29 mouse cellular contexts compared by ENCODE assay signal in genomic region chr2:158270017-158270416, GRCm38 (mm10). TPM values are rescaled to one million over a fixed set of nuclear protein-coding genes. Genes with fewer than 3 reads are reported as not detected.
DNase-seq lines count a peak whose midpoint lies in the region; ATAC-seq and TF ChIP-seq lines count a peak whose summit lies in the region.
"Had no signal": no experiment of that assay in that cellular context is flagged by ENCODE, and none has a peak within 500 bp of the region (broad histone marks: within the 10 kb centered on the region; RNA-seq: fewer than 3 reads in every experiment).

No protein-coding gene starts in this region.

- no peak overlapping the region for H3K9ac ChIP-seq in midbrain, embryonic 11.5 days (ENCODE audit: low read length)
- H3K9ac ChIP-seq in midbrain, embryonic 14.5 days (replicated peaks; ENCODE audit: low read length), result no peak overlapping the region
- H3K9ac ChIP-seq: embryonic facial prominence, embryonic 13.5 days; embryonic facial prominence, embryonic 15.5 days; forebrain, embryonic 12.5 days had no signal

- H3ac ChIP-seq in myocyte (ENCODE audit: control insufficient read depth, insufficient read length), result no peak overlapping the region

- DNase-seq in heart, adult 11 months, result peak; percentile 83
- DNase-seq in heart, adult 18-20 months, result no peak
- DNase-seq in midbrain, embryonic 11.5 days (ENCODE audit: low spot score, missing footprints), result peak; percentile 23
- DNase-seq in midbrain, embryonic 14.5 days, result no peak
- DNase-seq in lung, postnatal 10 days, result no peak
- DNase-seq: adrenal gland, adult 8-10 months; adrenal gland, postnatal 14 days; adrenal gland, postnatal 36 days; B cell, adult 2 months; cerebellum, adult 11 months; cerebellum, adult 18-20 months; cerebellum, adult 8-10 months; cerebellum, adult 9-11 months; cerebellum, postnatal 14 days; cerebellum, postnatal 36 days; embryo, embryonic 11 days had no signal

- H3K4me3 ChIP-seq in midbrain, embryonic 11.5 days (ENCODE audit: low read depth, low read length), result no peak overlapping the region
- no peak overlapping the region for H3K4me3 ChIP-seq in midbrain, embryonic 14.5 days (replicated peaks; ENCODE audit: low read depth, low read length)
- H3K4me3 ChIP-seq in myocyte, result no peak overlapping the region
- H3K4me3 ChIP-seq: embryonic facial prominence, embryonic 13.5 days; embryonic facial prominence, embryonic 15.5 days; erythroblast, embryonic 14.5 days; forebrain, embryonic 10.5 days; forebrain, embryonic 12.5 days had no signal

- H3K4me2 ChIP-seq in midbrain, embryonic 11.5 days, result no peak overlapping the region
- H3K4me2 ChIP-seq in midbrain, embryonic 14.5 days (ENCODE audit: low read length), result no peak overlapping the region
- no peak overlapping the region for H3K4me2 ChIP-seq in myocyte (ENCODE audit: low read depth)
- H3K4me2 ChIP-seq: embryonic facial prominence, embryonic 13.5 days; embryonic facial prominence, embryonic 15.5 days; forebrain, embryonic 12.5 days had no signal

- no peaks in the 10 kb centered on the region for H3K36me3 ChIP-seq in midbrain, embryonic 11.5 days (ENCODE audit: control insufficient read depth, insufficient read depth, low read length)
- H3K36me3 ChIP-seq in midbrain, embryonic 14.5 days (ENCODE audit: control insufficient read depth, insufficient read depth, low read length), result no peaks in the 10 kb centered on the region
- no peaks in the 10 kb centered on the region for H3K36me3 ChIP-seq in myocyte (ENCODE audit: control insufficient read depth, insufficient read depth)
- H3K36me3 ChIP-seq: embryonic facial prominence, embryonic 13.5 days; embryonic facial prominence, embryonic 15.5 days; forebrain, embryonic 10.5 days; forebrain, embryonic 12.5 days had no signal

- H3K4me1 ChIP-seq in midbrain, embryonic 11.5 days (ENCODE audit: control insufficient read depth, insufficient read depth, low read length), result no peaks in the 10 kb centered on the region
- no peaks in the 10 kb centered on the region for H3K4me1 ChIP-seq in midbrain, embryonic 14.5 days (ENCODE audit: control insufficient read depth, insufficient read depth, low read length)
- H3K4me1 ChIP-seq: embryonic facial prominence, embryonic 15.5 days had no signal

- no peak for ATAC-seq in midbrain, embryonic 11.5 days (ENCODE audit: low FRiP score)
- ATAC-seq in midbrain, embryonic 14.5 days (ENCODE audit: low FRiP score, low TSS enrichment), result no peak
- ATAC-seq: activated CD4-positive, CD25-positive, alpha-beta regulatory T cell, adult 4 months; forebrain, embryonic 14.5 days; forebrain, embryonic 16.5 days; Patski had no signal

- H3K27ac ChIP-seq in midbrain, embryonic 11.5 days (ENCODE audit: low read depth, low read length), result no peak overlapping the region
- H3K27ac ChIP-seq in midbrain, embryonic 14.5 days (replicated peaks; ENCODE audit: low read depth, low read length), result no peak overlapping the region
- H3K27ac ChIP-seq: embryonic facial prominence, embryonic 13.5 days; embryonic facial prominence, embryonic 15.5 days; forebrain, embryonic 10.5 days; forebrain, embryonic 12.5 days had no signal

- H3K79me2 ChIP-seq in myocyte (ENCODE audit: control insufficient read depth, insufficient read depth), result no peaks in the 10 kb centered on the region

- H3K9me3 ChIP-seq in midbrain, embryonic 11.5 days (ENCODE audit: control insufficient read depth, low read length), result no peaks in the 10 kb centered on the region
- H3K9me3 ChIP-seq in midbrain, embryonic 14.5 days (ENCODE audit: control insufficient read depth, low read length), result no peaks in the 10 kb centered on the region
- H3K9me3 ChIP-seq: embryonic facial prominence, embryonic 13.5 days; embryonic facial prominence, embryonic 15.5 days; forebrain, embryonic 10.5 days; forebrain, embryonic 12.5 days had no signal

- H3K27me3 ChIP-seq in midbrain, embryonic 11.5 days (ENCODE audit: control insufficient read depth, insufficient read depth, low read length), result no peaks in the 10 kb centered on the region
- H3K27me3 ChIP-seq in midbrain, embryonic 14.5 days (ENCODE audit: control insufficient read depth, insufficient read depth, low read length), result no peaks in the 10 kb centered on the region
- H3K27me3 ChIP-seq in myocyte (ENCODE audit: control insufficient read depth, insufficient read depth, insufficient read length), result peaks cover 38% of the 10 kb centered on the region
- H3K27me3 ChIP-seq: embryonic facial prominence, embryonic 13.5 days; embryonic facial prominence, embryonic 15.5 days; forebrain, embryonic 12.5 days; Patski had no signal

- TF ChIP-seq POLR2A in myocyte (IDR thresholded peaks at IDR 0.05; ENCODE audit: insufficient read length, low read depth), result no peak

- WGBS in midbrain, embryonic 11.5 days, result 67% methylated on average over 8 of the region's 8 CpGs
- 70% methylated on average over 8 of the region's 8 CpGs for WGBS in midbrain, embryonic 14.5 days

TF ChIP-seq in myocyte, 11 proteins besides CTCF, POLR2A, EP300 and RAD21:
- TF ChIP-seq USF1 (IDR thresholded peaks at IDR 0.05; ENCODE audit: low read depth) (peak; percentile 22), TCF12 (IDR thresholded peaks at IDR 0.05; ENCODE audit: insufficient read depth, poor library complexity, severe bottlenecking) (no peak)

RNA-seq across cellular contexts. Expression of gene Bpi, which starts 12.1 kb away (rescaled TPM):
- total RNA-seq in heart, adult 18-20 months (2021), result not detected
- not detected in 2 replicates for polyA plus RNA-seq in midbrain, embryonic 11.5 days (2014; fragmentation: Nextera tagmentation; extraction: Ambion mirVana)
- not detected in 2 replicates for polyA plus RNA-seq in midbrain, embryonic 14.5 days (2014; fragmentation: Nextera tagmentation; extraction: Ambion mirVana)
- not detected for polyA plus RNA-seq in myocyte (2012; fragmentation: generic; extraction: Trizol)
- total RNA-seq: adrenal gland, adult 18-20 months; adrenal gland, adult 8-10 months; adrenal gland, postnatal 14 days; adrenal gland, postnatal 36 days; common myeloid progenitor, adult 5-6 weeks had no signal
- polyA plus RNA-seq: activated CD4-positive, CD25-positive, alpha-beta regulatory T cell, adult 4 months; embryonic facial prominence, embryonic 11.5 days; embryonic facial prominence, embryonic 13.5 days; embryonic facial prominence, embryonic 15.5 days; erythroblast, embryonic 14.5 days; forebrain, embryonic 10.5 days; forebrain, embryonic 12.5 days; forebrain, embryonic 14.5 days; forebrain, embryonic 16.5 days had no signal

RNA-seq across cellular contexts. Expression of gene Lbp, which starts 36.3 kb away (rescaled TPM):
- 1 to 10 TPM; 6.2 to 7.0 TPM for total RNA-seq in heart, adult 18-20 months (2021)
- 2.3 and 2.8 TPM in 2 replicates for polyA plus RNA-seq in midbrain, embryonic 11.5 days (2014; fragmentation: Nextera tagmentation; extraction: Ambion mirVana)
- polyA plus RNA-seq in midbrain, embryonic 14.5 days (2014; fragmentation: Nextera tagmentation; extraction: Ambion mirVana), result 1.2 and 2.2 TPM in 2 replicates
- 0.11 TPM for polyA plus RNA-seq in myocyte (2012; fragmentation: generic; extraction: Trizol)

RNA-seq across cellular contexts. Expression of gene D630003M21Rik, which starts 41.0 kb away (rescaled TPM):
- 1 to 10 TPM; 5.1 to 5.4 TPM for total RNA-seq in heart, adult 18-20 months (2021)
- 0.92 and 0.94 TPM in 2 replicates for polyA plus RNA-seq in midbrain, embryonic 11.5 days (2014; fragmentation: Nextera tagmentation; extraction: Ambion mirVana)
- polyA plus RNA-seq in midbrain, embryonic 14.5 days (2014; fragmentation: Nextera tagmentation; extraction: Ambion mirVana), result 0.97 and 1.4 TPM in 2 replicates
- 0.25 TPM for polyA plus RNA-seq in myocyte (2012; fragmentation: generic; extraction: Trizol)
- total RNA-seq: common myeloid progenitor, adult 5-6 weeks had no signal
- polyA plus RNA-seq: activated CD4-positive, CD25-positive, alpha-beta regulatory T cell, adult 4 months had no signal

Comparison
In these comparisons a context has a peak if more than half of its experiments do, and no peak if none do; other contexts are left out.
1. DNase-seq: peak in heart, adult 11 months (single experiment) and midbrain, embryonic 11.5 days (single experiment); none in heart, adult 18-20 months (0 of 2), midbrain, embryonic 14.5 days (single experiment) and lung, postnatal 10 days (single experiment).